Mouse (Mus musculus) gastrocnemius, postnatal 4 days (tissue): Measurements from ENCODE around the gene Nhp2. TPM values are rescaled to one million over a fixed set of nuclear protein-coding genes. Genes with fewer than 3 reads are reported as not detected.
A peak's percentile ranks its signal among the peaks of the same experiment; 100 is the strongest.
"Not testable (repeated sequence)": the region's sequence is repeated elsewhere in the genome, so short reads cannot be mapped to it uniquely, and the experiment has no call there.

ENCODE experiments used
- DNase-seq, 2 experiments: peaks; one replicate each; pipeline ENCODE4 v3.0.0; 2021 to 2022; ENCODE audit warnings: low spot score in 2 of 2, mixed read lengths in 2 of 2
- total RNA-seq, 2 experiments: library from RNA; stranded (reverse); gene quantifications; 2 replicates each; pipeline ENCODE4 v1.2.3; 2021

Nhp2 gene
- total RNA-seq, 2 experiments from 2014 or later: 35.4 to 37.3 TPM

- DNase-seq: peak; percentile 76 to 91
These were observed 13.7 kb upstream of the Nhp2 start for GRCm38 (mm10) chr11:51605602-51606446.

- peak; percentile 91 to 95 for DNase-seq
These were observed 13.0 kb upstream of the Nhp2 start, which contains the start of gene Hnrnpab for GRCm38 (mm10) chr11:51606447-51607095. Hnrnpab (minus strand) TSS chr11:51606847.

- no peak for DNase-seq
These were observed 12.3 kb upstream of the Nhp2 start for GRCm38 (mm10) chr11:51607096-51607738.

GRCm38 (mm10) chr11:51609266-51609909 is 10.1 kb upstream of the Nhp2 start:
- DNase-seq: no peak

GRCm38 (mm10) chr11:51609940-51610339 is 9.6 kb upstream of the Nhp2 start:
- not testable (repeated sequence) for DNase-seq

- DNase-seq: no peak
These were observed 5.3 kb upstream of the Nhp2 start for GRCm38 (mm10) chr11:51614256-51614655.

- DNase-seq: no peak
These were observed 4.4 kb upstream of the Nhp2 start for GRCm38 (mm10) chr11:51615129-51615528.

- peak; percentile 35 to 64 for DNase-seq
These were observed 3.9 kb upstream of the Nhp2 start for GRCm38 (mm10) chr11:51615601-51616000.

- not testable (repeated sequence) for DNase-seq
These were observed 3.4 kb upstream of the Nhp2 start for GRCm38 (mm10) chr11:51616113-51616512.

- DNase-seq: peak; percentile 40 to 64
These were observed 1.8 kb upstream of the Nhp2 start for GRCm38 (mm10) chr11:51617693-51618092.

GRCm38 (mm10) chr11:51618894-51619408 is 584 bp upstream of the Nhp2 start:
- no peak for DNase-seq

GRCm38 (mm10) chr11:51620084-51620483 is 549 bp downstream of the Nhp2 start:
- no peak for DNase-seq

GRCm38 (mm10) chr11:51621776-51622175 is 2.2 kb downstream of the Nhp2 start:
- DNase-seq: no peak

- no peak for DNase-seq
These were observed 3.5 kb downstream of the Nhp2 start for GRCm38 (mm10) chr11:51622971-51623491.

- no peak for DNase-seq
These were observed 5.8 kb downstream of the Nhp2 start for GRCm38 (mm10) chr11:51625187-51625820.

GRCm38 (mm10) chr11:51627425-51627824 is 7.9 kb downstream of the Nhp2 start:
- no peak for DNase-seq

GRCm38 (mm10) chr11:51627907-51628306 is 8.4 kb downstream of the Nhp2 start:
- no peak for DNase-seq

- no peak for DNase-seq
These were observed 10.2 kb downstream of the Nhp2 start for GRCm38 (mm10) chr11:51629651-51630314.

- DNase-seq: no peak
These were observed 12.7 kb downstream of the Nhp2 start for GRCm38 (mm10) chr11:51632130-51632753.
